ENCODE assay signal across 13 mouse cellular contexts in the genomic region with DNA sequence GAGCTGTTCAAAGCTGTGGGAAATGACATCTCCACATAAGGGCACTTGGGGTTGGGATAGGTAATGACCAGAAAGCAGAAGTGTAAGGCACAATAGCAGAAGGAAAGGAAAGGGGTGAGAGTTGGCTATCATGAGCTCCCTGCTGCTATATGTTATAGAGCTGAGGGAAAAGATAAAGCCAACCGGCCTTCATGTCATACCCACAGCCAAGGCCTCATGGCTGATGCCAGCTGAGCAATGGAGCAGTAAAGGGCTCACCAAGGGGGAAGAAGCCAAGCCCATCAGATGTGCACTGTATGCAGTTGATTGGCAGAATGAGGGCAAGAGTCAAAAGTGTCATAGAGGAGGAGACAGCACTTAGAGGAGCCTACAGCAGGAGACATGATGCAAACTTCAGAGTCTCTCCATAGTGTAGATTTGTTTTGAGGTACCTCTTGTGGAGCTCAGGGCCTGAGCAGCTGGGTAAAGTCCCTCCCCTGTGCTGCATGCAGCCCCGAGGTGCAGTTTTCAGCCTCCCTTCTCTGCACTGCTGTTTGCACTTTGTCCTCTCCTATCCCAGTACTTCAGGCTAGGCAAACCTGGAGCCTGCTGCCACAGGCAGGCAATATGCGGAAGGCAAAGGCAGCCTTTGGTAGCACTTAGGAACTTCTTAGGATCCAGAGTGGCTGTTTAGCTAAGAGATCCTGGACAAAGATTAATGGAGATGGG. TPM values are rescaled to one million over a fixed set of nuclear protein-coding genes. Genes with fewer than 3 reads are reported as not detected.
DNase-seq lines count a peak whose midpoint lies in the region; ATAC-seq and TF ChIP-seq lines count a peak whose summit lies in the region.
"Had no signal": no experiment of that assay in that cellular context is flagged by ENCODE, and none has a peak within 500 bp of the region (broad histone marks: within the 10 kb centered on the region; RNA-seq: fewer than 3 reads in every experiment).

No protein-coding gene starts in this region.

- H3K9ac ChIP-seq in midbrain, postnatal 0 days (replicated peaks; ENCODE audit: low read length, poor library complexity, severe bottlenecking) = no peak overlapping the region
- H3K9ac ChIP-seq in midbrain, embryonic 15.5 days = no peak overlapping the region
- no peak overlapping the region for H3K9ac ChIP-seq in forebrain, embryonic 15.5 days (replicated peaks)
- H3K9ac ChIP-seq: heart, embryonic 12.5 days; limb, embryonic 15.5 days; midbrain, embryonic 12.5 days had no signal

- H3K36me3 ChIP-seq in midbrain, postnatal 0 days (ENCODE audit: insufficient read depth, low read length) = no peaks in the 10 kb centered on the region
- no peaks in the 10 kb centered on the region for H3K36me3 ChIP-seq in midbrain, embryonic 15.5 days (replicated peaks)
- no peaks in the 10 kb centered on the region for H3K36me3 ChIP-seq in forebrain, embryonic 15.5 days
- H3K36me3 ChIP-seq: heart, embryonic 12.5 days; limb, embryonic 15.5 days; midbrain, embryonic 12.5 days had no signal

- H3K4me2 ChIP-seq in midbrain, postnatal 0 days (ENCODE audit: low read depth, low read length, poor library complexity, severe bottlenecking) = no peak overlapping the region
- no peak overlapping the region for H3K4me2 ChIP-seq in midbrain, embryonic 15.5 days
- H3K4me2 ChIP-seq in forebrain, embryonic 15.5 days (replicated peaks) = no peak overlapping the region
- H3K4me2 ChIP-seq: heart, embryonic 12.5 days; limb, embryonic 15.5 days; midbrain, embryonic 12.5 days had no signal

- H3K9me3 ChIP-seq in midbrain, postnatal 0 days (ENCODE audit: low read length) = no peaks in the 10 kb centered on the region
- no peaks in the 10 kb centered on the region for H3K9me3 ChIP-seq in midbrain, embryonic 15.5 days
- H3K9me3 ChIP-seq in forebrain, embryonic 15.5 days = no peaks in the 10 kb centered on the region
- H3K9me3 ChIP-seq: heart, embryonic 12.5 days; limb, embryonic 15.5 days; midbrain, embryonic 12.5 days had no signal

- 88% methylated on average over 3 of the region's 3 CpGs for WGBS in midbrain, postnatal 0 days
- 90% methylated on average over 3 of the region's 3 CpGs for WGBS in midbrain, embryonic 15.5 days
- WGBS in forebrain, embryonic 15.5 days = 51% methylated on average over 3 of the region's 3 CpGs

- H3K27me3 ChIP-seq in midbrain, postnatal 0 days (ENCODE audit: insufficient read depth, low read length) = no peaks in the 10 kb centered on the region
- no peaks in the 10 kb centered on the region for H3K27me3 ChIP-seq in midbrain, embryonic 15.5 days (replicated peaks)
- no peaks in the 10 kb centered on the region for H3K27me3 ChIP-seq in forebrain, embryonic 15.5 days
- H3K27me3 ChIP-seq: heart, embryonic 12.5 days; limb, embryonic 15.5 days; midbrain, embryonic 12.5 days had no signal

- DNase-seq in midbrain, postnatal 0 days (ENCODE audit: low spot score) = peak; percentile 49
- DNase-seq in liver = peak; percentile 38
- DNase-seq in yolk sac, embryonic 10.5 days (ENCODE audit: low spot score) = peak; percentile 35
- DNase-seq in thymus, postnatal 25 days = no peak
- no peak for DNase-seq in embryo, embryonic 11 days
- DNase-seq: adrenal gland, adult 8-10 months had no signal

- no peak for ATAC-seq in midbrain, postnatal 0 days (ENCODE audit: low FRiP score)
- ATAC-seq in midbrain, embryonic 15.5 days (replicated peaks) = no peak
- ATAC-seq in forebrain, embryonic 15.5 days (replicated peaks) = peak; percentile 55
- no peak for ATAC-seq in cerebellum, adult (ENCODE audit: insufficient number of reproducible peaks, low FRiP score, low TSS enrichment)

- H3K4me3 ChIP-seq in midbrain, postnatal 0 days (ENCODE audit: low read depth, low read length) = no peak overlapping the region
- H3K4me3 ChIP-seq in midbrain, embryonic 15.5 days = no peak overlapping the region
- no peak overlapping the region for H3K4me3 ChIP-seq in forebrain, embryonic 15.5 days
- H3K4me3 ChIP-seq: heart, embryonic 12.5 days; limb, embryonic 15.5 days; midbrain, embryonic 12.5 days had no signal

- TF ChIP-seq CTCF in midbrain, postnatal 0 days (IDR thresholded peaks at IDR 0.05) = no peak

- no peak overlapping the region for H3K27ac ChIP-seq in midbrain, postnatal 0 days (ENCODE audit: low read depth, low read length)
- no peak overlapping the region for H3K27ac ChIP-seq in midbrain, embryonic 15.5 days
- H3K27ac ChIP-seq in forebrain, embryonic 15.5 days (replicated peaks) = no peak overlapping the region
- H3K27ac ChIP-seq: limb, embryonic 15.5 days; midbrain, embryonic 12.5 days had no signal

- H3K4me1 ChIP-seq in midbrain, postnatal 0 days (ENCODE audit: insufficient read depth, low read length) = no peaks in the 10 kb centered on the region
- H3K4me1 ChIP-seq in midbrain, embryonic 15.5 days = peaks cover 8% of the 10 kb centered on the region
- H3K4me1 ChIP-seq in forebrain, embryonic 15.5 days = peaks cover 15% of the 10 kb centered on the region

RNA-seq across cellular contexts. Expression of a gene that starts 14.4 kb away (rescaled TPM):
- total RNA-seq in midbrain, postnatal 0 days (2014; rRNA removed) = 21.9 and 31.0 TPM in 2 replicates
- polyA plus RNA-seq in midbrain, postnatal 0 days (2015; fragmentation: Nextera tagmentation; extraction: Ambion mirVana) = 377 and 397 TPM in 2 replicates
- polyA plus RNA-seq in midbrain, embryonic 15.5 days (2015; fragmentation: Nextera tagmentation; extraction: Ambion mirVana) = 323 and 328 TPM in 2 replicates
- 390 and 438 TPM in 2 replicates for polyA plus RNA-seq in forebrain, embryonic 15.5 days (2015; fragmentation: Nextera tagmentation; extraction: Ambion mirVana)

RNA-seq across cellular contexts. Expression of a gene that starts 23.7 kb away (rescaled TPM):
- 60.7 and 62.2 TPM in 2 replicates for total RNA-seq in midbrain, postnatal 0 days (2014; rRNA removed)
- polyA plus RNA-seq in midbrain, postnatal 0 days (2015; fragmentation: Nextera tagmentation; extraction: Ambion mirVana) = 53.4 and 55.7 TPM in 2 replicates
- polyA plus RNA-seq in midbrain, embryonic 15.5 days (2015; fragmentation: Nextera tagmentation; extraction: Ambion mirVana) = 42.3 and 50.7 TPM in 2 replicates
- polyA plus RNA-seq in forebrain, embryonic 15.5 days (2015; fragmentation: Nextera tagmentation; extraction: Ambion mirVana) = 23.5 and 24.6 TPM in 2 replicates
- total RNA-seq: neutrophil, adult 5-6 weeks had no signal

RNA-seq across cellular contexts. Expression of a gene that starts 41.1 kb away (rescaled TPM):
- total RNA-seq in midbrain, postnatal 0 days (2014; rRNA removed) = 4.2 and 5.9 TPM in 2 replicates
- polyA plus RNA-seq in midbrain, postnatal 0 days (2015; fragmentation: Nextera tagmentation; extraction: Ambion mirVana) = 1.0 and 1.1 TPM in 2 replicates
- polyA plus RNA-seq in midbrain, embryonic 15.5 days (2015; fragmentation: Nextera tagmentation; extraction: Ambion mirVana) = 0.50 and 0.56 TPM in 2 replicates
- polyA plus RNA-seq in forebrain, embryonic 15.5 days (2015; fragmentation: Nextera tagmentation; extraction: Ambion mirVana) = 0.28 and 0.37 TPM in 2 replicates
- total RNA-seq: neutrophil, adult 5-6 weeks had no signal
- polyA plus RNA-seq: heart, embryonic 12.5 days; midbrain, embryonic 12.5 days had no signal

Comparison
In these comparisons a context has a peak if more than half of its experiments do, and no peak if none do; other contexts are left out.
1. DNase-seq: peak in midbrain, postnatal 0 days (single experiment), liver (single experiment) and yolk sac, embryonic 10.5 days (single experiment); none in thymus, postnatal 25 days (single experiment) and embryo, embryonic 11 days (single experiment).